Mouse (Mus musculus) ovary, adult 18-20 months (tissue): ENCODE data around the gene Akr1c14.
A peak's percentile ranks its signal among the peaks of the same experiment; 100 is the strongest.
"Not testable (repeated sequence)": the region's sequence is repeated elsewhere in the genome, so short reads cannot be mapped to it uniquely, and the experiment has no call there.

Source experiments
- DNase-seq: peaks from one replicate; pipeline ENCODE4 v3.0.0; 2022; ENCODE audit warnings: low spot score, mixed read lengths

Gene Akr1c14

GRCm38 (mm10) chr13:4048719-4049118 is at the start of gene Akr1c14:
Akr1c14 (plus strand) TSS chr13:4049011.
- DNase-seq = no peak

DNA sequence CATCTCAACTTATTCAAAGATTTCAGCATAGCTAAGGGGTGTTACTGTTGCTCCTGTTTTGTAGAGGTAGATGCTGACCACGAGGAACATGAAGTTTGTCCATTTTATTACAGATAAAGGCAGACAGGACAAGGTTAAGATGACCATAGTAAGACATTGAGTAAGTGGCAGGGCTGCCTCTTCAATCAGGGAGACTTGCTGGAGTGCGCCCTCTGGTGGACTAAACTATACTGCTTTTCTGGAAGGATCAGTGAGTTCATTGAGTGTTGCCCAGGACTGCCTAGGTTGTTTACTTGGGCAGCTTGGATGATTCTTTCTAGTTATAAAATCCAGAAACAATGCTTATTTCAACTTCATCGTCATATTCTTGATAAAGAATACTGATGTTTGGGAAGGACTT is 47.1 kb upstream of the Akr1c14 start:
- DNase-seq = peak; percentile 17

DNA sequence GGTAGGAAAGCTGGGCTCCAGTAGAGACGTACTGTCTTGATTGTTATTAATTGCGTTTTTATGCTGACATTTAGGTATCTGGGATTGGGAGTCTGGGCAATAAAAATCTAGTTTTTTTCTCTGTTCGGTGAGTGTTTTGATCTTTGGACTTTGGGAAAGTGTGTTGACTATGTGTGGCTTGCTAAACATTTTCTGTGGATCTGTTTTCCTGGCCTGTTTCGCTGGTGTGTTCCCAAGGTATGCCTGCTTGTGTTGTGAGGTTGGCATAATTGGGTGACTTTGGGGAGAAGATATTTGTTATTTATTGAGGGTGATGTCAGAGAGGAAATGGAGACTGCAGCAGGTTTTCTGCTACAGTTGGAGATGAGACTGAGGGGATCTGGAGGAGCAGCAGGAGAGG is 38.0 kb upstream of the Akr1c14 start:
- DNase-seq = no peak

DNA sequence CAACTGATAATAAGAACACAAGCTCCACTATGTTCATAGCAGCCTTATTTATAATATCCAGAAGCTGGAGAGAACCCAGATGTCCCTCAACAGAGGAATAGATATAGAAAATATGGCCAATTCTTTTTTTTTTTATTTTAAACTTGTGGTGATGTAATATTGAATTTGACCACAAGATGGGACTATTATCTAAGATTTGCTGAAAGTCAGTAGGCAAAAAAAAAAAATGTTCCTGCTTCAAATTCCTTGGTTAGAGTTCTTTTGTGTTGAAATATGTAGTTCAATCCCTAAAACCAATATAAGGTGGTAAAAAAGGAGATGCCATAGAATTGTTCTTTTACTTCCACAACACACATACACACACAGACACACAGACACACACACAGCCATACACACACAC is 35.0 kb upstream of the Akr1c14 start:
- no peak for DNase-seq

DNA sequence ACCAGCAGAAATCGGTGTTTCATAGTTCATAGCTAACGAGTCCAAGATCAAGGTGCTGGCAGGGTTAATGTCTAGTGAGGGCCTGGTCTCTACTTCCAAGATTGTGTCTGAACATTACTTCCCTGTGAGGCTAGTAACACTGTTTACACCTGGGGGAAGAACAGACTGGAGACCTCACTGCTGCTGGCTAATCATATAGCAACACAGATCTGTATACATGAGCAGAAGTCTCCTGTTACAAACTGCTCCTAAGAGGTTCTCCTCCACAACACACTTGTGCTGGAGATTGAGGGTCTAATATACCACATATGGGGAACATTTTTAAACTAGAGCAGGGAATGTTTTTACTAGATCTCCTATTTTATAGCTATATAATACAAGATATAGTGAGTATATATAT is 18.9 kb upstream of the Akr1c14 start:
- no peak for DNase-seq

GRCm38 (mm10) chr13:4032512-4032911 is 16.3 kb upstream of the Akr1c14 start:
- peak; percentile 75 for DNase-seq

GRCm38 (mm10) chr13:4035052-4035451 is 13.8 kb upstream of the Akr1c14 start:
- DNase-seq = no peak

DNA sequence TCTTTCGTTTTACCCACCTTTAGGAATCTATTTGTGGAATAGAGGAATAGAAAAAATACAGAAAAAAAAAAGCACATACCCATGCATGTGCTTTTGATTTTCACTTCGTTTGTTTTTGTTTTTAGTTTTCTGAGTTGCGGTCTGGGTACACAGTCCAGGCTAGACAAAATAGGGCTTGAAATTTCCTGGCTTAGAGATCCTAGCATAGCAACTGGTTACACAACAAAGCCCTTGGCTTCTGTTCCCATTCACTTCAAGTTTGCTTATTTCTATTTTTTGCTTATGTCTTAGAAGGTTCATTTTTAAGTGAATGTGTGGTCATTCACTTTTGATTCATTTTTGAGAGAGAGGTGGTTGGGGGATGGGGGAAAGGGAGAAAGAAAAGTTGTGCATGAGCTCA is 2.7 kb upstream of the Akr1c14 start:
- no peak for DNase-seq

- DNase-seq = no peak
These were observed 2.0 kb upstream of the Akr1c14 start for GRCm38 (mm10) chr13:4046841-4047240.

- DNase-seq = no peak
These were observed 585 bp upstream of the Akr1c14 start for GRCm38 (mm10) chr13:4048226-4048625.

GRCm38 (mm10) chr13:4049655-4050054 is 844 bp downstream of the Akr1c14 start:
- DNase-seq = no peak

DNA sequence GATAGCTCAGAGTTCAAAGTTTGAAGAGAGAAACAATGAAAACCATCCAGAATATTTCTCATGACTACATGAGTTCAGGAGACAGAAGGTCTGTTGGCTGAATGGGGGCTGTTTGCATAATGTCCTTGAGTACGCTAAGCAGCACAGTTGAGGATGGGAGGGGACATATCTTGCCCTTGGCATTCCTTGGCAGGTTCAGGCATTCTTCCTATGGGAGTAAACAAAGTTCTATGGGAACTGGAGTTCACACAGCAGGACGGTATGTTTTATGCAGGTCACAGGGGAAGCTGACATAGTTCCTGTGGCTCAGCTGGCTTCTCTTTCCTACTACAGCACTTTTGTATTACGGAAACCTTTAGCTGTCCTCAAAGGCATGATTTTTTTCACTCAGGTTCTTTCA is 6.6 kb downstream of the Akr1c14 start:
- DNase-seq = peak; percentile 63

GRCm38 (mm10) chr13:4056211-4056610 is 7.4 kb downstream of the Akr1c14 start:
- no peak for DNase-seq

- DNase-seq = not testable (repeated sequence)
These were observed 9.4 kb downstream of the Akr1c14 start for GRCm38 (mm10) chr13:4058239-4058638.

GRCm38 (mm10) chr13:4059363-4059762 is 10.6 kb downstream of the Akr1c14 start:
- DNase-seq = no peak

DNA sequence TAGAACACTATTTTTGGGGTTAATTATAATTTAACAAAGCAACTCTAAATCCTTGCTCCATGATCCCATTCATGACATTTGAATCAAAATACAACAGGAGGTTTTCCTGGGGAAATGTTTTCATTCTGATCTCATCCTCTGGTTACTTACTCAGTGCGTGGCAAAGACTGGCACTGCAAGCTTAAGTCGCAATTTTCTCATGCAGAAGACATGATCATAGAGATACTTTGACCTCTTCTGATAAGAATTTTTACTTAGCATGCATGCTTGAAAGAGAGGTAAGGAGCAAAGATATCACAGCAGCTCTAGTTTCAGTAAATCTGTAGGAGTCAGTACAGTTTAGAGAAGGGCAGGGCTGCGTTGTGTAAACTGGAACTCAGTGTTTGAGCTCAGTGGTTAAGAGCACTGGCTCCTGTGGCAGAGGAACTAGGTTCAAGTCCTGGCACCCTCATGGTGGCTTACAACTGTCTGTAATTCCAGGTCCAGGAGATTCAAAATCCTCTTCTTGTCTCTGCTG is 11.5 kb downstream of the Akr1c14 start:
- no peak for DNase-seq

DNA sequence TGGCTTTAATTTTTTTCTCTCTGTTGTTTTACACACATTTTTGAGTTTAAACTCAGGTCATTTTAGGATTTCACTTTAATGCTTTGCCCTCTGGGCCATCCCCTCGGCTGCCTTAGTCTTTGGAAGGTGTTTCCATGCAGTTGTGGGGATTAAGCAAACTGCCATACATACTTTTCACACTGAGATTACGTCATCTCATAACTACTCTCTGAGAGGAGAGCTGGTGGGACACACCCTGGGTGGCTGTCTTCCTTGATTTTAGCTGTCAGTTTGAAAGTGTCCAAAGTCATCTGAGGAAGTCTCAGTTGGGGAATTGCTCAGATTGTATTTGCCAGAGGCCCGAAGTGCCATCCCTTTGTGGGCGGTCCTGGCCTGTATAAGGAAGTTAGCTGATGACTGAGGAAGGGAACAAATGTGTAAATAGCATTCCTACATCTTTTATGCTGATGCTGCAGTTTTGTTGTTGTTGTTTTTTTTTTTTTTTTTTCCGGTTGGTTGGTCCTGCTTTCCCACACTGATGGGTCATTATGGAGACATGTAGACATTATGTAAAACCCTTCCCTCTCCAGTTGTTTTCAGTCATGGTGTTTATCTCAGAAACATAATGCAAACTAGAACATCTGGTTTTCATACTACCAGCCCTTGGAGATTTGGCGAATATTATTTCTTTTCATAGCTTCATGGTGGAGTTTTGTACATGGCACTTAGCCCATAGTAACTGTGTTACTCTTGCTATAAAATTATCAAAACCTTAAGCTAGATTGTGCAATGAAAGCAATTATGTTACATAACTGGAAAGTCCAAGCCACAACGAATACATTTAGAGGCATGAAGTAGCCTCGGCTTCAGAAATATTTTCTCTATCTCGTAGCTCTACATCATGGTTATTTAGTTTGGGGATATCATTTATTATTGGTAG is 28.0 kb downstream of the Akr1c14 start:
- no peak for DNase-seq

GRCm38 (mm10) chr13:4079876-4080275 is 31.1 kb downstream of the Akr1c14 start:
- DNase-seq = no peak

DNA sequence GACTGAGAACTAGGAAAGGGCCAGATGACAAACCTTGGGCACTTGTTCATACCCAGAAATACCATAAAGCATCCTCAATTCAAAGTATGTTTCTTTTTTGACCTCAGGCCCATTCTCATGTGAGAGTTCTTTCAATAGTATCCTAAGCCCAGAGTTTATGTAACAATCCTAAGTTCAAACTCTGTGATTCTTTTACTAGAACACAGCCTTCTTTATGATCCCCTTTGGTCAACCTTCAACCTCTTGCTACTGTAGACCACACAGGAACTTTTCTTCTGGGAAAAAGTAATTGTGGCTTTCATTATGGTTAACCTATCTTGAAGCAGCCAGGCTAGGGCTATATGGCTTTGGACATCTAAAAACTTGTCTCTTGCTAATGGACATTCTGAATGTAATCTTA is 52.9 kb downstream of the Akr1c14 start:
- no peak for DNase-seq

- DNase-seq = no peak
These were observed 53.9 kb downstream of the Akr1c14 start for GRCm38 (mm10) chr13:4102721-4103120.

- DNase-seq = peak; percentile 58
These were observed 61.7 kb downstream of the Akr1c14 start for GRCm38 (mm10) chr13:4110281-4111188.

DNA sequence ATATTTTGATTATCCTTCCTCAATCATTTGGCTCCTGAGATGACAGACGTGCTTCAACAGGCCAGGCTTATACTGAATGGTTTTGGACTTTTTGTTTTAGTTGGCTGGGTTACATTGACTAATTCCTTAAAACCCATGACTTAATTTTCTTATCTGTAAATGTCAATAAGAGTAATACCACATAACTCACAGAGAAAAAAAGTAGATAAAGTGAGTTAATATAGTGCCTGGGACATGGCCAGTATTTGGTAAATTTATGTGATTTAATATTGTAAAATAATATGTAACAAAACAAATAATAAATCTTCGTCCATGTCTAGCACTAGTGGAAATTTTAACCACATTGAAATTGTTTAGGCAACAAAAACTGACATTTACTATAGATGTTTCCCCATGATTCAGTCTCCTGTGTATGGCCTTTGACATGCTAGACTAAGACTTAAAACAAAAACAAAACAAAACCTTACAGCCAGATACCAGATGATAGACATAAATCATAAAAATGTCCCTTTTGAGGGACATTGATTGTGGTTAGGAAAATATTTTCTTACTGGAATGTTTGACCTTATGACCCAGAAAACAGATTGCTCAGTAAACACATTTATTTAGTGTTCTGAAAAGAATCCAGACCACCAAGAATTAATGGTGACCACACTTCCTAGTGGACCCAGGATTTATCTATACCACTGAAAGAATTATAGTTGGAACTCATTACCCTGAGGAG is 70.5 kb downstream of the Akr1c14 start:
- DNase-seq = no peak
